Mouse (Mus musculus) midbrain, embryonic 11.5 days (tissue): ENCODE results near the gene Zhx3. TPM values are rescaled to one million over a fixed set of nuclear protein-coding genes. Genes with fewer than 3 reads are reported as not detected.

ENCODE experiments used
- ATAC-seq: fragments of 200-750 bp; cut with Nextera tagmentation; 2 replicates; pipeline ENCODE4 v1.8.0; 2017; ENCODE audit warnings: moderate TSS enrichment, moderate library complexity; ENCODE audit not compliant: low FRiP score
- DNase-seq: peaks from one replicate; pipeline ENCODE4 v3.0.0; 2015; ENCODE audit warnings: low spot score; ENCODE audit errors: missing footprints
- H3K27ac ChIP-seq: fragments of 300-500 bp; sonication (generic); 2 replicates; pipeline ENCODE4 v1.5.1; 2014; ENCODE audit warnings: low read depth, low read length
- H3K27me3 ChIP-seq: fragments of 300-500 bp; sonication (generic); 2 replicates; pipeline ENCODE4 v1.6.1; 2014; ENCODE audit warnings: mild to moderate bottlenecking, low read length, moderate library complexity, mixed read lengths; ENCODE audit not compliant: control insufficient read depth, insufficient read depth
- H3K36me3 ChIP-seq: fragments of 300-500 bp; sonication (generic); 2 replicates; pipeline ENCODE4 v1.6.1; 2014; ENCODE audit warnings: mild to moderate bottlenecking, low read length, moderate library complexity, mixed read lengths; ENCODE audit not compliant: control insufficient read depth, insufficient read depth
- H3K4me1 ChIP-seq: fragments of 300-500 bp; sonication (generic); 2 replicates; pipeline ENCODE4 v1.6.1; 2014; ENCODE audit warnings: low read length; ENCODE audit not compliant: control insufficient read depth, insufficient read depth
- H3K4me2 ChIP-seq: fragments of 300-500 bp; sonication (generic); 2 replicates; pipeline ENCODE4 v1.6.1; 2014; ENCODE audit warnings: mild to moderate bottlenecking, moderate library complexity
- H3K4me3 ChIP-seq: fragments of 300-500 bp; sonication (generic); 2 replicates; pipeline ENCODE4 v1.5.1; 2014; ENCODE audit warnings: low read depth, low read length
- H3K9ac ChIP-seq: fragments of 300-500 bp; sonication (generic); 2 replicates; pipeline ENCODE4 v1.6.1; 2014; ENCODE audit warnings: low read length
- H3K9me3 ChIP-seq: fragments of 300-500 bp; sonication (generic); 2 replicates; pipeline ENCODE4 v1.6.1; 2016; ENCODE audit warnings: low read length; ENCODE audit not compliant: control insufficient read depth
- WGBS: fragments of 180-500 bp; shearing (Covaris S2); extraction: QIAGEN DNeasy Blood & Tissue Kit; methylation state at CpG from one replicate; pipeline ENCODE4 v1.1.7; 2014; 5-methylcytosine and 5-hydroxymethylcytosine counted together
- polyA plus RNA-seq: library from polyadenylated mRNA; unstranded; fragments of >200 nt; fragmentation: Nextera tagmentation; extraction: Ambion mirVana; gene quantifications from 2 replicates; pipeline ENCODE4 v1.2.1, GENCODE M21; 2014

Zhx3 gene
- polyA plus RNA-seq, 1 experiment from 2014 or later, result 7.8 TPM

DNA sequence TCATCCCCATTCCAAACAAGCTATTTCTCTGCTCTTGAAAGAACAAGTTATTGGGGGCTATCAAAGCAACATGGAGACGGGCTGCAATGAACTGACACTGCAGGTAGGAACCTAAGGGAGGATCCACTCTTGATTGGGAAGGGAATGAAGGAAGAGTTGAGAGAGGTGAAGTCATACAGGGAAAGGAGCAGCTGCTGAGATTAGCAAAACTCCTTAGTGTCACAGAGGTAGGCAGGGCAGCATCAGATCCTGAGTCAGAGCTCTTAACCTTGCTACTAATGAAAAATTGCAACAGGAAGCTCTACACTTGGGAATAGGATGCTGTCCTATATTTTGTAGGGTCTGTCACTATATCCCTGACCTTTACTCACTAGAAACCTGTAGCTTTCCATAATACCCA lies 71.8 kb downstream of the Zhx3 start:
- Histone ChIP-seq H3K9ac (no peak overlapping the region), H3K36me3 (no peaks in the 10 kb centered on the region), H3K27me3 (no peaks in the 10 kb centered on the region), H3K27ac (no peak overlapping the region), H3K4me1 (no peaks in the 10 kb centered on the region), H3K4me3 (no peak overlapping the region), H3K9me3 (no peaks in the 10 kb centered on the region), H3K4me2 (no peak overlapping the region)
- WGBS, result 94% methylated on average over 1 of the region's 1 CpGs
- ATAC-seq, result no peak
- DNase-seq, result no peak

DNA sequence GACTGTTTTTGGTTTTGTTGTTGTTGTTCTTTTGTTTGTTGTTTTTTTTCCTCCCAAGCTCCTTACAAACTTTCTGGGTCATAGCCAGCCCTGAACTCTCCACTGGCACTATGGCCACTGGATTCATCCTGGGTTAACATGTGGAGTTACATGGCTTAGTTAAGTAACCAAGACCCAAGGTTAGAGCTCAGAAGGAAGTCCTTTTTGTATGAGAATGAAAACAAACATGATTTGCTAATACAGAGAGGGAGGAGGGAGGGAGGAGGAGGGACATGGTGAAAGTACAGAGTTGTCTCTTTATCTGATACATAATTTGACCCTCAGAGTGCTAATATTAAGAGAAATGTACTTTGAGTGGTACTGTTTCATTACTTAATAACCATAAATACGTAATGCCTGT lies 74.6 kb downstream of the Zhx3 start:
- Histone ChIP-seq H3K4me3 (no peak overlapping the region), H3K4me1 (no peaks in the 10 kb centered on the region), H3K36me3 (no peaks in the 10 kb centered on the region), H3K9me3 (no peaks in the 10 kb centered on the region), H3K27ac (no peak overlapping the region), H3K4me2 (no peak overlapping the region), H3K27me3 (no peaks in the 10 kb centered on the region), H3K9ac (no peak overlapping the region)
- DNase-seq, result no peak
- ATAC-seq, result no peak
- 84% methylated on average over 1 of the region's 1 CpGs for WGBS

DNA sequence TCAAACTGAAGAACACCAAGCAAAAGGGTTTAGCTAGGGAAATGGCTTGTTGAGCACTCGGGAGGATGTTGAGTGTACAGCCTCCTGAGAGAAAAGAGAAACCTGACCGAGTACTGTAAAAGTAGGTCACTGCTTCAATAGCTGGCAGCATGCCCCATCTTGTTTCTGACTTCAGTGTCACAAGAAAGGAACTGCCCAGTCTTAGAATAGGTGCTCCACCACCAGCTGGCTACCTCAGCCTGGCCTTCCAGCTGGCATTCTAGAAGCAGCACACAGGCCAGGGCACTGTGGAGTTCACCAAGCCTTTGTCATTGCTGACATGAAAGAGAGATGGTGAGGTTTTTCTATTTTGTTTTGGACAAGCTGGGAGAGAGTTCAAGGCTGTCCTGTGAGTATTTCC lies 75.8 kb downstream of the Zhx3 start:
- H3K4me1 ChIP-seq, result no peaks in the 10 kb centered on the region
- H3K9ac ChIP-seq, result no peak overlapping the region
- H3K27me3 ChIP-seq, result no peaks in the 10 kb centered on the region
- ATAC-seq (no peak), DNase-seq (no peak)
- no peaks in the 10 kb centered on the region for H3K9me3 ChIP-seq
- no peak overlapping the region for H3K4me3 ChIP-seq
- WGBS, result 89% methylated on average over 2 of the region's 2 CpGs
- H3K27ac ChIP-seq, result no peak overlapping the region
- no peak overlapping the region for H3K4me2 ChIP-seq
- H3K36me3 ChIP-seq, result no peaks in the 10 kb centered on the region

DNA sequence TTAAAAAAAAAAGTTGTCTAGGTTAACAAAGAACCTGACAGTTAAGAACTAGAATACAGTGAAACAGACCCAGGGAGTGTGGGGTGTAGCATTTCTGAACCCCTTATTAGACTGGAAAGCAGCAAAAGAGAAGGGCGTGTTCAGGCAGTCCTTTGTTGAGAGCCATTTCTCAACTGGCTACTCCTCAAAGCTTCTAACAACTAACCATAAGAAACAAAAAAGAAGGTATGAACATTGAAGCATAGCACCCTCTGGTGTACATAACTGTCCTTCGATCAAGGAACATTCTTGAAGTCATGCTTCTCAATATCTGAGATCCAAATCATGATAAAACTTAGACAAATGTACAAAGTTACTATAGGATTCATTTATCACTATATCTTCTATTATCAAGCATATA lies 79.7 kb downstream of the Zhx3 start:
- no peaks in the 10 kb centered on the region for H3K4me1 ChIP-seq
- 82% methylated on average over 2 of the region's 2 CpGs for WGBS
- no peaks in the 10 kb centered on the region for H3K27me3 ChIP-seq
- H3K4me2 ChIP-seq, result no peak overlapping the region
- H3K9me3 ChIP-seq, result no peaks in the 10 kb centered on the region
- no peak for DNase-seq
- no peak overlapping the region for H3K9ac ChIP-seq
- no peak overlapping the region for H3K27ac ChIP-seq
- H3K4me3 ChIP-seq, result no peak overlapping the region
- ATAC-seq, result no peak
- H3K36me3 ChIP-seq, result no peaks in the 10 kb centered on the region

DNA sequence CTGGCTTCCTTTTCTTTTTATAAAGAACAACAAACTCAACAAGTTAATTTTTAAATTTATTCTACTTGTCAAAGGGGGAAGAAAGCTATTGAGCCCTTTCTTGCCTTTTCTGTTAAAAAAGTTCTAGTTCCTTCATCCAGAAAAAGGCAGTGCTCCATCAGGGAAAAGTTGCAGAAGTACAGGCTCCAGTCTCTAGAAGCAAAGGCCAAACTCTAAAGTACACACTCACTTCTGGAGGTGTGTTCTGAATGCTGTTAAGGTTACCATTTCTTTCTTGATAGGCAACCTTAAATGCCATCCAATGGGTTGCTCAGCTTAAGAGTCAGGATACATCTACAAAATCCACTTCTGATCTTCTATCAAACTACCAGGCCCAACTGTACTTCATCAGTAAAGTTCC lies 83.1 kb downstream of the Zhx3 start:
- Histone ChIP-seq H3K4me1 (no peaks in the 10 kb centered on the region), H3K27ac (no peak overlapping the region), H3K36me3 (no peaks in the 10 kb centered on the region), H3K4me2 (no peak overlapping the region), H3K9ac (no peak overlapping the region), H3K9me3 (no peaks in the 10 kb centered on the region), H3K27me3 (no peaks in the 10 kb centered on the region), H3K4me3 (no peak overlapping the region)
- ATAC-seq, result no peak
- no peak for DNase-seq

DNA sequence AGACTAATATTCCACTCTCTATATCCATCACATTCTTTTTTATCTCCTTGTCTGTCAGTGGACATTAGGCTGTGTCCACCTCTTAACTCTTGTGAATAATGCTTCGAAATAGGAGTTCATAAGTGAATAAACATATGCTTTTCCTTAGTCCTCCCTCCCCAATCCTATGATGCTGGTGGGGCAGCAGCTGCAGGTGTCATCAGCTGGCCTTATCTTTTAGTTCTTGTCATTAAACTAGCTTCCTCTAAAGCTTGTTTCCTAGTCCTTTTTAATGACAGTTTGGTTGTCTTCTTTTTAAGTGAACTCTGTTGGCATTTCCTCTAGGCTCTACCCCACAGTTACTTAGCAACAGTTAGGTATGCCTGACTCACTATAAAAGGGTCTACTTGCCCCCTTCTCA lies 83.8 kb downstream of the Zhx3 start:
- Histone ChIP-seq H3K36me3 (no peaks in the 10 kb centered on the region), H3K4me3 (no peak overlapping the region), H3K4me2 (no peak overlapping the region), H3K9ac (no peak overlapping the region), H3K27ac (no peak overlapping the region), H3K27me3 (no peaks in the 10 kb centered on the region), H3K4me1 (no peaks in the 10 kb centered on the region), H3K9me3 (no peaks in the 10 kb centered on the region)
- ATAC-seq (no peak), DNase-seq (no peak)
- 95% methylated on average over 1 of the region's 1 CpGs for WGBS

DNA sequence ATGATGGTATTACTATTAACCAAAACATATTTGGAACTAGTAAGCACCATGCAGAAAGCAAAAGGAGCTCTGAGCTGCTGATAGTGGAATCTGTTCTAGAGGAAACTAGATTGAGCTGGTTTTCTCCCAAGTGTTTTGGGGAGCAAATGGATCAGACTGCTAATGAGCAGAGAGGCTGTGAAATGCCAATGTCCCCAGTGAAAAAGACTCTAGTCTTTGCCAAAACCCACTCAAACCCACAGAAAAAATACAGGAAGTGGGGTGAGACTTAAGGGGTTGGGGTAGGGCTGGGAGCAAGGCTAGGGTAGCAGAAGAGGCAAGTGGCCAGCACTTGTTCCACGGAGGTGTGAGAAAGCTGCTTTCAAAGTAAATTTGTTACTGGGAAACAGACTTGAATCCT lies 86.5 kb downstream of the Zhx3 start:
- H3K4me2 ChIP-seq, result no peak overlapping the region
- DNase-seq, result no peak
- 79% methylated on average over 1 of the region's 1 CpGs for WGBS
- no peak for ATAC-seq
- H3K9ac ChIP-seq, result no peak overlapping the region
- no peak overlapping the region for H3K27ac ChIP-seq
- no peaks in the 10 kb centered on the region for H3K27me3 ChIP-seq
- no peak overlapping the region for H3K4me3 ChIP-seq
- H3K36me3 ChIP-seq, result no peaks in the 10 kb centered on the region
- H3K9me3 ChIP-seq, result no peaks in the 10 kb centered on the region
- no peaks in the 10 kb centered on the region for H3K4me1 ChIP-seq

DNA sequence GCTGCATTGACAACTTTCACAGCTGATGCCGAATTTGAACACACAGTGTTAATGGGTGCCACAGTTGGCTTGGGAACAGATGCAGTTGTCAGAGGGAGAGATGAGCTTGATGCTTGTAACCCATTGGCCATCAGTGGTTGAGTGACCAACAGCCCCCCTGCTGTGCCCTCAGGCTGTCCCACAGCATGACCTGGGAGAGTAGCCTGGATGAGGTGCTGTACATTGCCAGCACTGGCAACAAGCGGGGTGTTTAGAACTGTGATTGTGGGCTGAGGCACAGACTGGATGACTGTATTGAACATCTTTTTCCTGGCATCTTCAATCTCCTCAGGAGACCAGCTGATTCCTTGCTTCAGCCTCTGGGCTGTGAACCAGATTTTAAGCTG lies 92.0 kb downstream of the Zhx3 start:
- Histone ChIP-seq H3K4me1 (no peaks in the 10 kb centered on the region), H3K4me3 (no peak overlapping the region), H3K9me3 (no peaks in the 10 kb centered on the region), H3K4me2 (no peak overlapping the region), H3K36me3 (no peaks in the 10 kb centered on the region), H3K27me3 (no peaks in the 10 kb centered on the region), H3K27ac (no peak overlapping the region), H3K9ac (no peak overlapping the region)
- ATAC-seq (no peak), DNase-seq (no peak)
- WGBS, result 90% methylated on average over 2 of the region's 2 CpGs

DNA sequence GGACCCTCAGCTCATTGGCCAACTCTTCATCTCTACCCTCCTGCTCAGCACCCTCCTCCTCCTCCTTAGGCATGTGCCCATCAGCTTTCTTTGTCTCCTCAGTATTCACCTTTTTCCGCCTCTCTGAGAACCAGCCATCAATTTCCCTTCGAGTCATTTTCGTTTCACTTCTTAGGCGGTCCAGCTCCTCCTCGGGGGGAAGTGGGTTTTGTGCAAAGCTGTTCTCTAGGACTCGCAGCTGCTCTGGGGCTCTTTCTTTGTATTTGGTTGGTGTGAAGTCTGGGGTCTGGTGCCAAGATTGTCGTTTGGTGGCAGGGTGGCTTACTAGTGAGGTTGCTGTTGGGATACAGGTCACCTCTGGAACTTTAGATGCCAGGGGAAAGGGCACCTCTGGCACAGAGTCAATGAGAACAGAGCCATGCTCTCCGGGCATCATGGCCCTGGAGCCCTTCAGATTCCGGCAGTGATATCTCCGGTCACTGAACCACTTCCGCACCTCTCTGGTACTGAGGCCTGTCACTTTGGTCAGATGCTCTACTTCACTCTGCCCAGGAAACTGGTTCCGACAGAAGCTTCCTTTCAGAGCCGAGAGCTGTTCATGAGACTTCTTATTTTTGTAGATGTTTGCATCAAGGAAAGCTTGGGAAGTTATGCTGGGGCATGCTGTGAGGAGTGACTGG lies 92.5 kb downstream of the Zhx3 start:
- 93% methylated on average over 13 of the region's 13 CpGs for WGBS
- no peaks in the 10 kb centered on the region for H3K36me3 ChIP-seq
- H3K9me3 ChIP-seq, result no peaks in the 10 kb centered on the region
- H3K27ac ChIP-seq, result no peak overlapping the region
- H3K4me3 ChIP-seq, result no peak overlapping the region
- no peak overlapping the region for H3K9ac ChIP-seq
- ATAC-seq (no peak), DNase-seq (no peak)
- no peak overlapping the region for H3K4me2 ChIP-seq
- no peaks in the 10 kb centered on the region for H3K27me3 ChIP-seq
- no peaks in the 10 kb centered on the region for H3K4me1 ChIP-seq

DNA sequence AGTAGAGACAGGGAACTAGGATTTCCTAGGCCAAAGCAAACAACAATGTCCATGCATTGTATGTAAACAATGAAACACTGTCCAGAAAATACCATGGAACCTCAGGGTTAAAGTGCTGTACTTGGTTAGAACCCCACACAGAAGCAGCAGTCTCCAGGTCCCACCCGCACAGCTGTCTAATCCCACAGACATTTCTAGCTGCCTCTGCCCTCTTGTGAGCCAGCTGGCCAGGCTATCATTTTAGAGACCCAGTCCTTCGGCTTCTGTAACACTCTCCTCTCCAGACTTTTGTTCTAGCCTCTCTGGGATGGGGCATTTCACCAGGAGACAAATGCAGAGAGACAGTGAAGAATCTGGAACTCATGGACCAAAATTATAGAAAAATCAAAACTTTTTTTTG lies 94.8 kb downstream of the Zhx3 start:
- no peak overlapping the region for H3K9ac ChIP-seq
- ATAC-seq (no peak), DNase-seq (no peak)
- H3K36me3 ChIP-seq, result no peaks in the 10 kb centered on the region
- H3K27ac ChIP-seq, result no peak overlapping the region
- H3K4me2 ChIP-seq, result no peak overlapping the region
- no peaks in the 10 kb centered on the region for H3K9me3 ChIP-seq
- no peaks in the 10 kb centered on the region for H3K27me3 ChIP-seq
- WGBS, result 82% methylated on average over 2 of the region's 2 CpGs
- H3K4me1 ChIP-seq, result no peaks in the 10 kb centered on the region
- no peak overlapping the region for H3K4me3 ChIP-seq
